In genomic region chr19:50677903-50678896, GRCm38 (mm10) we compare ENCODE assay signal across 8 mouse cellular contexts. TPM values are rescaled to one million over a fixed set of nuclear protein-coding genes. Genes with fewer than 3 reads are reported as not detected.
DNase-seq lines count a peak whose midpoint lies in the region; ATAC-seq and TF ChIP-seq lines count a peak whose summit lies in the region.

Sorcs1 (minus strand) TSS chr19:50678646.

- H3K9ac ChIP-seq in forebrain, embryonic 13.5 days, result peak within 1 kb of the TSS; percentile 75
- H3K9ac ChIP-seq in stomach, embryonic 14.5 days (replicated peaks; ENCODE audit: low read depth, low read length), result 0 out of 2 replicates have a peak within 1 kb of the TSS, but pooled peaks have one; percentile 14

- ATAC-seq in Patski, result peak; percentile 25
- ATAC-seq in cerebellum, adult (ENCODE audit: insufficient number of reproducible peaks, low FRiP score, low TSS enrichment), result peak; percentile 59
- peak; percentile 97 for ATAC-seq in forebrain, embryonic 13.5 days
- peak; percentile 90 for ATAC-seq in stomach, embryonic 14.5 days (ENCODE audit: insufficient number of reproducible peaks, insufficient read depth, low FRiP score, low read depth)

- H3K4me1 ChIP-seq in forebrain, embryonic 13.5 days, result peaks cover 8% of the 10 kb centered on the region; the same call in 1 of the 2 replicates
- H3K4me1 ChIP-seq in hindbrain, embryonic 10.5 days (replicated peaks), result peaks cover 14% of the 10 kb centered on the region
- H3K4me1 ChIP-seq in midbrain, embryonic 10.5 days, result peaks cover 24% of the 10 kb centered on the region
- H3K4me1 ChIP-seq in stomach, embryonic 14.5 days (ENCODE audit: control insufficient read depth, insufficient read depth, low read length), result no peaks in the 10 kb centered on the region

- DNase-seq in Patski (ENCODE audit: low read depth, low spot score), result no peak
- peak; percentile 80 for DNase-seq in hindbrain, embryonic 10.5 days (ENCODE audit: low spot score)
- DNase-seq in layer of hippocampus, postnatal 10 days (ENCODE audit: low spot score in 2 of 2), result peak; percentile 49 to 63
- DNase-seq in midbrain, embryonic 10.5 days (ENCODE audit: low spot score), result peak; percentile 81
- no peak for DNase-seq in B cell, adult 2 months

- WGBS in forebrain, embryonic 13.5 days, result under 1% methylated on average over 99 of the region's 102 CpGs
- WGBS in hindbrain, embryonic 10.5 days, result under 1% methylated on average over 101 of the region's 102 CpGs
- WGBS in midbrain, embryonic 10.5 days, result under 1% methylated on average over 93 of the region's 102 CpGs
- WGBS in stomach, embryonic 14.5 days, result under 1% methylated on average over 75 of the region's 102 CpGs

- TF ChIP-seq CTCF in Patski (IDR thresholded peaks at IDR 0.05), result no peak

- H3K9me3 ChIP-seq in forebrain, embryonic 13.5 days (replicated peaks), result no peaks in the 10 kb centered on the region
- no peaks in the 10 kb centered on the region for H3K9me3 ChIP-seq in hindbrain, embryonic 10.5 days
- H3K9me3 ChIP-seq in midbrain, embryonic 10.5 days (replicated peaks), result no peaks in the 10 kb centered on the region
- no peaks in the 10 kb centered on the region for H3K9me3 ChIP-seq in stomach, embryonic 14.5 days (ENCODE audit: control insufficient read depth, low read depth, low read length)

- in situ Hi-C loops in Patski (cut with MboI; ENCODE audit: low pct_unique_long_range_greater_than_20kb), result no loop called here

- peak within 1 kb of the TSS; percentile 31; the same call in 1 of the 2 replicates for H3K27ac ChIP-seq in forebrain, embryonic 13.5 days
- H3K27ac ChIP-seq in hindbrain, embryonic 10.5 days, result peak within 1 kb of the TSS; percentile 88
- H3K27ac ChIP-seq in midbrain, embryonic 10.5 days (replicated peaks), result peak within 1 kb of the TSS; percentile 85
- H3K27ac ChIP-seq in stomach, embryonic 14.5 days (ENCODE audit: low read length), result no peak within 1 kb of the TSS

- peak within 1 kb of the TSS; percentile 99 for H3K4me2 ChIP-seq in forebrain, embryonic 13.5 days
- peak within 1 kb of the TSS; percentile 97 for H3K4me2 ChIP-seq in stomach, embryonic 14.5 days (replicated peaks; ENCODE audit: low read depth, low read length)

- peak within 1 kb of the TSS; percentile 72 for H3K4me3 ChIP-seq in forebrain, embryonic 13.5 days
- H3K4me3 ChIP-seq in hindbrain, embryonic 10.5 days, result peak within 1 kb of the TSS; percentile 83
- H3K4me3 ChIP-seq in midbrain, embryonic 10.5 days, result peak within 1 kb of the TSS; percentile 76
- H3K4me3 ChIP-seq in stomach, embryonic 14.5 days (ENCODE audit: low read depth, low read length), result peak within 1 kb of the TSS; percentile 60

- POLR2A ChIA-PET in Patski (lab: Charles Lee), result no interaction called here

- H3K27me3 ChIP-seq in Patski, result peaks cover 12% of the 10 kb centered on the region
- no peaks in the 10 kb centered on the region for H3K27me3 ChIP-seq in forebrain, embryonic 13.5 days
- H3K27me3 ChIP-seq in hindbrain, embryonic 10.5 days (ENCODE audit: insufficient read depth, poor library complexity, severe bottlenecking), result peaks cover 16% of the 10 kb centered on the region; the same call in 1 of the 2 replicates
- H3K27me3 ChIP-seq in midbrain, embryonic 10.5 days (ENCODE audit: low read depth, poor library complexity, severe bottlenecking), result peaks cover 52% of the 10 kb centered on the region
- peaks cover 4% of the 10 kb centered on the region; the same call in 1 of the 2 replicates for H3K27me3 ChIP-seq in stomach, embryonic 14.5 days (ENCODE audit: control insufficient read depth, insufficient read depth, low read length)

- CTCF ChIA-PET in Patski (lab: Charles Lee), result no interaction called here

- H3K36me3 ChIP-seq in forebrain, embryonic 13.5 days (ENCODE audit: poor library complexity, severe bottlenecking), result no peaks in the 10 kb centered on the region
- H3K36me3 ChIP-seq in hindbrain, embryonic 10.5 days, result no peaks in the 10 kb centered on the region
- H3K36me3 ChIP-seq in midbrain, embryonic 10.5 days, result no peaks in the 10 kb centered on the region
- no peaks in the 10 kb centered on the region for H3K36me3 ChIP-seq in stomach, embryonic 14.5 days (ENCODE audit: control insufficient read depth, insufficient read depth, low read length)

RNA-seq across cellular contexts. Expression of gene Sorcs1, which starts in this region (rescaled TPM):
- polyA plus RNA-seq in Patski (2021), result not detected
- 5.9 and 8.1 TPM in 2 replicates for polyA plus RNA-seq in forebrain, embryonic 13.5 days (2015; fragmentation: Nextera tagmentation; extraction: Ambion mirVana)
- polyA plus RNA-seq in hindbrain, embryonic 10.5 days (2016; fragmentation: Nextera tagmentation; extraction: Ambion mirVana), result 4.3 and 5.6 TPM in 2 replicates
- 1 to 10 TPM; 6.3 to 7.2 TPM for total RNA-seq in layer of hippocampus, postnatal 10 days (2021)
- polyA plus RNA-seq in midbrain, embryonic 10.5 days (2016; fragmentation: Nextera tagmentation; extraction: Ambion mirVana), result 3.1 and 3.8 TPM in 2 replicates
- 3.4 and 4.6 TPM in 2 replicates for polyA plus RNA-seq in stomach, embryonic 14.5 days (2014; fragmentation: Nextera tagmentation; extraction: Ambion mirVana)

Comparison
In these comparisons a context has a peak if more than half of its experiments do, and no peak if none do; other contexts are left out.
1. Peak in ATAC-seq in Patski; RNA of the gene not detected or under 1 TPM.
2. ATAC-seq: peak in every context shown above with its lines; median percentile 97 in forebrain, embryonic 13.5 days; 90 in stomach, embryonic 14.5 days; 59 in cerebellum, adult; 25 in Patski.
3. DNase-seq: peak in hindbrain, embryonic 10.5 days (single experiment), layer of hippocampus, postnatal 10 days (2 of 2) and midbrain, embryonic 10.5 days (single experiment); none in Patski (single experiment) and B cell, adult 2 months (0 of 2).
4. Peak in every context shown above with its lines, with median percentiles within 50 percentile points of each other: H3K4me3 ChIP-seq.